Mouse (Mus musculus) gastrocnemius, postnatal 10 days (tissue): ENCODE results near the gene Ube4a. TPM values are rescaled to one million over a fixed set of nuclear protein-coding genes. Genes with fewer than 3 reads are reported as not detected.

Source experiments
- DNase-seq: peaks from one replicate; pipeline ENCODE4 v3.0.0; 2021; ENCODE audit warnings: mixed read lengths
- total RNA-seq, 2 experiments: library from RNA; stranded (reverse); gene quantifications; 2 replicates each; pipeline ENCODE4 v1.2.3; 2021

The Ube4a gene
- total RNA-seq, 2 experiments from 2014 or later = 30.5 to 34.3 TPM

GRCm38 (mm10) chr9:44899716-44900115 lies 65.7 kb downstream of the Ube4a start:
- DNase-seq = no peak

DNA sequence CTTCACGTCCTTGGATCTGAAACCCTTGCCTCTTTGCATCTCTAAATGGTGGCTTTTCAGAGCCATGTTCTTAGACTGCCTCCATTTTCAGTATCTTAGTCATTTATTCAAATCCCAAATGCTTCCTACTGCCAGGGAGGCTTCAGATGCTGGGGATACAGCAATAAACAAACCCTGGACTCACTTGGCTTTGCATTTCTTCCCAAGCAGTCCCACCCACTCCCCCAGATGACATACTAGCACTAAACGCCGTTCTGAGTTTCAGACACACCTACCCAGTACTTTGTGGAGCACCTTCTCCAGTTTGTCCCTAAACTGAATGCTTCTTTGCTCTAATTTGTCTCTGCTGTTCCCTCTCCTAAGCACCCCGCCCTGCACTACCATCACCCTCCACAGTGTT lies 68.4 kb downstream of the Ube4a start:
- no peak for DNase-seq

DNA sequence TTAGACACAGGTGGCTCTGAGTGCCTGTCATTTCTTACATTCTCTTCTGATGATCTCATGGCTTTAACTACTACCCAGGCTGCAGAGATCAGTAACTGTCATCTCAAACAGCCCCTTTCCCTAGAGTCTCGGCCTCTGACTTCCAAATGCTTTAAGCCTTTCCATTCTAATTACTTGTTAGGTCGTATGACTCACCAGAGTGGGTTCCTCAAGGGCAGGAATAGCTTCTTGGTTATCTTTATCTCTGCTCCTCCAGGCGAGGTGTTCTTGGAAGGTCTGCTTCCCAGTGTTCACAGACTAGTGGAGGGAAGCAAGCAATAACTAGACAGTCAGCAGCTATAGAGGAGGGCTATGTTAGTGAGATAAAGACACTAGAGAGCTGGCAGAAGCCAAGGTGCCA lies 72.7 kb downstream of the Ube4a start:
- DNase-seq = no peak

DNA sequence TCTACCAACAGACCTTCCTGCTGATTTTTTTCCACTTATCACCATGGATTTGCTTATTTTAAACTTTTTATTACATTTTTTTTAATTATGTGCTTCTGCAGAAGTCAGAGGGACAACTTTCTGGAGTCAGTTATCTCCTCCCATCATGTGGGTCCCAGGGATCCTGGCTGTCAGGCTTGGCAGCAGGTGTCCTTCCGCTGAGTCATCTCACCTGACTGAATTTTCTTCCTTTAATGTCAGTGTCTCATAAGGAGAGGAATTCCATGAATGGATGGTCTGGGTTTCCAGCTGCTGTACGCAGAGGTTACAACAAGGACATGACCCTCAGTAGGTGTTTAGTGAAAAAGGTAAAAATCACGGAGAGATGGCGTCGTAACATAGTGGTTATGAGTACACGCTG lies 74.2 kb downstream of the Ube4a start:
- DNase-seq = no peak

DNA sequence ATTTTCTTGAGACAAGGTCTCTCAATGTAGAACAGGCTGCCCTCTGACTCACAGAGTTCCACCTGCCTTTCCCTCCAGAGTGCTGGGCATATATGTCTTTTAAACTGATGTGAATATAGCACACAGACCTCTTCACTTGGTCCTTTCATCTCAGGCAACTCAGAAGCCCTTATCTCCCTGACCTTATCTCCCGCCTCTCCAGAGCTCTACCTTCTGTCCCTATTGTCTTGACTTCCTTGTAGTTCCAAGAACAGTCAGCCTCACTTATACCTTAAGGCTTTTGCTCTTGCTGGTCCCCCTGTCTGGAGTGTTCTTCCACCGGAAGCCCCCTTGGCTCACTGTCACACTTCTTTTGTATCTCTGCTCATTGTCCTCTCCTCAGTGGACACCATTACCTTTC lies 75.3 kb downstream of the Ube4a start:
- no peak for DNase-seq

- no peak for DNase-seq
Measured at GRCm38 (mm10) chr9:44888114-44888624, 77.2 kb downstream of the Ube4a start.

DNA sequence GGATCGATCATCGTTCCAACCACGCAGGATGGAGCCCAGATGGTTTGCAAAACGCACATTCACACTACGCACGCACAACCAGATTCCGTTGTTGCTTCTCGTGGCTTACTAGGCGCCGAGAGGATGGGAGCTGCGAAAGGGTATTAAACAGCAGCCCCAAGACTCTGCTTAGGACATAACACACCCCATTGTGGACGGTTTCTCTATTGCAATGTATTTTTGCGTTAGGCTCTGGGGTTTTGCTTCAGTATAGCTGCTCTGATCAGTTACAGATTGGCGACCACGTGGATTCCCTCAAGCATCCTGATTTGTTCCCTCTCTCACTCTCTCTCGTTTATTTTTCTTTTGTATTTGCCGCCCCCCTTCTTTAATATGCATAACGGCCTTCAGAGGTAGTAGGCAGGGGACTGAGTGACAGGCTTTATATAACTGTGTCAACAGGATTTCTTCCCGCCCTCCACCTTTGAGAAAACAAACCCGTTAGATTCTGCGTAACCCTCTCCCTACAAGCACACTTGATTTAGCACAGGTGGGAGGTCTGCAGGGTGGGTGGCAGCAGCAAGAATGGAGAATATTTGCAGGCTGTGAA lies 82.3 kb downstream of the Ube4a start:
- DNase-seq = no peak

DNA sequence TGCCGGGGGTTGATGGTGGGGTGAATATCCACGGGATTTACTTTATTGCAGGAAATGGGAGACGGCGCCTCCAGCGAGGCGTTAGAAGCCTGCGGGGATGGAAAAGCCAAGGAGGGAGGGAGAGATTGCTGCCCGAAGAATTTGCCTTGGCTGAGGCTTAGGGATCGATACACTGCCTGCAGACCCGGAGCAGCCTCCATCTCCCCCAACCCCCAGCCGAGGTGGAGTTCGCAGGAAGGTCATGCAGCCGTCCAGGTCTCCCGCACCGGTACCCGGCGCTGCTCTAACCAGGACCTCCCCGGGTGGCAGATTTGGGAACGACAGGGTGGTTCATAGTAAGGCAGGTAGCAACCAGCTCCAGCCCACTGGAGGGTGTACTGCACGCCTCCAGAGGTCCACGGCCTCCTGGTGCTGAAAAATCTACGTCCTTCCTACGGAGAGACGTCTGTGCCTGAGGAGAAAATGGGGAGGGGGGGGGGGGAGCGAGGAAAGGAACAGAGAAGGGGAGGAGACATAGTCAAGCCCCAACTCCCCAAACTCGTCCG lies 82.9 kb downstream of the Ube4a start:
- DNase-seq = peak; percentile 41

GRCm38 (mm10) chr9:44881941-44882435 lies 83.4 kb downstream of the Ube4a start:
- peak; percentile 65 for DNase-seq

DNA sequence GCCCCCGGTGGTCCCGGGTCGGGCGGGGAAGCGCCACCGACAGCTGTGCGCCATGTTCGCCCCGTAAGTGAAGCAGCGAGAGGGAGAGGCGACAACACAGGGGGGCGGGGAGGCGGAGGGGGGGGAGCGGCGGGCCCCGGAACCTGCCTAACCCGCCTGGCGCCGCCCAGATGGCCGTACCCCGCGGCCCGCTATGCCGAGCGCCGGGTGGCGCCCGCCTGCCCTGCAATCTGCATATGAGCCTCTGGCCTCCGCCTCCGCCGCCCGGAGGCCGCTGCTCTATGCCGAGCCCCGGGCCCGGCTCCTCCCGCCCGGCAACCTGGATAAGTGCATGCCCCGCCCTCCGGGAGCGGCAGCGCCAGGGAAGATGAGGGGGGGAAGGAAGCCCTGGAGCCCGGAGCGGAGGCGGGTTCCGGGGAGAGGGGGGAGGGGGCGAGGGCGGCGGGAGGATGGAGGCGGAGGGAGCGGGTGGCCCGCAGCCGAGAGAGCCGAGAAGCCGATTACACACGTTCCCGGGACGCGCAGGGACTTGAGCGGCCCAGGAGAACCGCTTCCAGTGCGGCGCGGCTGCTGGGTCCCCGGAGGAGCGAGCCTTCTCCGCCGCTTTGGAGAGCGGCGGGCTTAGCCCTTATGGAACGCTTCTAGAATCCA lies 84.1 kb downstream of the Ube4a start, which contains the start of gene Kmt2a:
Gene Kmt2a (minus strand): TSS at position 76 of the 651 bp plus-strand sequence.
- DNase-seq = peak; percentile 99

- DNase-seq = peak; percentile 37
Measured at GRCm38 (mm10) chr9:44880309-44881081, 84.9 kb downstream of the Ube4a start.

DNA sequence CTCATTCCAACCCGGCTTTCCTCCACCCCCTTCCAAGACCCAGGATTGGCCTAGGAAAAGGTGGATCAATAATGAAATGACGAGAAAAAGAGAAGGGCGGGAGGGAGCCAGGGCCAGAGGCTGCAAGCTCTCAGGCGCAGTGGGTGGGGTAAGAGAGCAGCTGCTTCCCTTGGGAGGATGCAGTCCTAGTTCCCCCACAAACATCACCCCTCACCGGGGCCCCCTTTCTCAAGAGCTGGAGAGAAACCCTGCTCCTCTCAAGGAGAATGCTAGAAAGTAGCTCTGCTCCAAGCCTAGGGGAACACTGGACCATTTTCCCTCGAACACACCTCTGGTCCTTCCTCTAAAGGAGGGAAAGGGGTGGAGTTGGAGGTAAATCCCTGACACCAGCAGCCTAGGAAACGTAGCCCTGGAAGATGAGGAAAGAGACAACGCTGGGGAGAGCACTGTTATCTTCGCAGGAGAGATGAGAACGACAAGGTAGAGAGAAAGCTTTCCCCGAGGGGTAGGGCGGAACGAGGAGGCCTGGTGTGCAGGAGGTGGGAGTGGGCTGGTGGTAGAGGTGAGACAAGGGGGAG lies 85.6 kb downstream of the Ube4a start:
- DNase-seq = peak; percentile 18

GRCm38 (mm10) chr9:44878776-44879500 lies 86.5 kb downstream of the Ube4a start:
- DNase-seq = no peak

DNA sequence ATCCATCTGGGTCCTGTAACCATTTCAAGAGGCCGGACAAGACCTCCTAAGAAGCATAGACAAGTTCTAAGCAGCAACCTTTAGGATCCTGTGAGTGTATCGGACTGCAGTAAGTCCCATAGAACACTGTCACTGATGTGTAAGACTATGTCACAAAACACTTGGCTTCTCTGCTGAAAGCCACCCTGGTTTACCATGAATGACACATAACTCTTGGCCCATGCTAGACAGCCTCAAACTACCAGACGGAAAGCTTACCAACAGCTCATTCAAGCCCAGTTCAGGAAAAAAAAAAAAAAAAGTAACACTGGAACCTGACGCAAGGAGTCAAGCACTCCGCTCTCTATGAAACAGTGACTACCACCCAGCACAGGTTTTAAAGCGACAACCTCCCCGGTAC lies 87.7 kb downstream of the Ube4a start:
- no peak for DNase-seq

DNA sequence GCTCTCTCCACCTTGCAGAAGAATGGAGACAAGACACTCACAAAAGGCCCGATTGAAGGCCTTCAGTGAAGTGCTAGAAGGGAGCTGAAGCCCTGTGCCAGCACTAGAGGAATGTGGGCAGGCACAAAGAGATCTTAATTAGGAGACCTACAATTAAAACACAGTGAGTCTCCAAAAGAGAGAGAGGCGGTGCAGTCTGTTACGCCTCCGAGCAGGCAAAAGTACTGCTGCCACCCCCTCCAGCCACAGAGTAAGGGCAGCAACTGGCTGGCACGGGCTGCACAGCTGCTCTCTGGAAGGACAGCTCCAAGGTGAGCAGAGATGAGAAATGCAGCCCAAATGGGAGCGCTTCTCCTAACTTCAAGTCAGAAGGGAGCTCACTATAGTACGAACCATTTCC lies 89.9 kb downstream of the Ube4a start:
- DNase-seq = peak; percentile 29

GRCm38 (mm10) chr9:44874198-44874597 lies 91.2 kb downstream of the Ube4a start:
- no peak for DNase-seq

DNA sequence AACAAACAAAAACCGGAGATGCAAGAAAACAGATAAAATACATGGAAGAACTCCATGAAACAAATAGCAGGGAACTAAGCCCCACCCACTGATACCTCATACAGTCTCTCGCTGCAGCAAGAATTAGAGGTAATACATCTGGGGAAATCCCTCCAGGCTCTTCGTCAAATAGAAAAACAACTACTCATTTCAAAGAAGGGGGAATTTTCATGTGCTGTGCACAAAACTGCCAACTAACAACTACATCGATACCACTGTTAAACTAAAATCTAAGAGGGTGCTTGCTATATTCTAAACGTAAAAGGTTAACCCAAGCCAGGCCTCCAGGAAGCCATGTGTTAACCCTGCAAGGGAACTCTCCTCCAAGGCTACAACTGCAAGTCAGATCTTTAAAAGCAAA lies 91.7 kb downstream of the Ube4a start:
- DNase-seq = no peak
